Mouse (Mus musculus) ovary, postnatal 10 days (tissue): Measurements from ENCODE around the gene Gm4707.
"Not testable (repeated sequence)": the region's sequence is repeated elsewhere in the genome, so short reads cannot be mapped to it uniquely, and the experiment has no call there.

Experiments
- DNase-seq: peaks from one replicate; pipeline ENCODE4 v3.0.0; 2022; ENCODE audit warnings: low spot score

Gene Gm4707

GRCm38 (mm10) chr17:71444126-71444525, 15.6 kb downstream of the Gm4707 start:
- DNase-seq: no peak

DNA sequence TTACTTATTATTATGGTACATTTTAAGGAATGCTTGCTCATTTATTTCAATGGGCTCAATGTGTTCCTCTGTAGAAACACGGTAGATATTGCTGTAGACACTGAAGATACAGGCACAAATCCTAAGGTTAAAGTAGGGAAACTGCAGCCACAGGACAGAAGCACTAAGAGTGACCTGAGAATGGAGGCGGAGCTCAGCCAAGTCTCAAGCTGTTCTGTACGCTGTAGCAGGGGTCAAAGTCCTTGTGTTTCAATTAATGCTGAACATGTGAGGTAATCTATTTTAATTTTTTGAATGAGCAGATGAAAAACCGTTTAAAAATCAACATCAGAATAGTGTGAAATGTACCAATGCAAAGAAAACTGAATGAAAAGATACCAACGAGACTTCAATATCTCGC, 16.4 kb downstream of the Gm4707 start:
- DNase-seq: no peak

- not testable (repeated sequence) for DNase-seq
These were observed 37.2 kb downstream of the Gm4707 start for GRCm38 (mm10) chr17:71422502-71422901.

- DNase-seq: not testable (repeated sequence)
These were observed 40.3 kb downstream of the Gm4707 start for GRCm38 (mm10) chr17:71419448-71419847.

DNA sequence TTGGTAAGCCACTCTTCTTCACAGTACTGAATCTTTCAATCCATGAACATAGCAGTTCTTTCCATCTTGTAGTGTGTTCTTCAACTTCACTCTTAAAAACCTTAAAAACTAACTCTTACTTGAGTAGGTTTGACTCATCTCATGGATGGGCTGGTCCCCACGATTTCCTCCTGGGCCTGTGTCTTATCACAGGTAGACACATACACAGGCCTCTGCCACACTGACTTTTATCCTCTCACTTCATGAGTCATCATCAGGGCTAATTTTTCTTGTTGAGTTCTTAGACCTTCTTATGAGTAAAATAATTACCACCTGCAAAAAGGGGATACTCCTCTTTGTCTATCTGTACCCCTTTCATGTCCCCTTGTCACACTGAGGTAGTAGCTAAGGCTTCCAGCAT, 42.7 kb downstream of the Gm4707 start:
- DNase-seq: no peak
